Mouse (Mus musculus) neural tube, embryonic 14.5 days (tissue): ENCODE results near the gene Fkbp6. TPM values are rescaled to one million over a fixed set of nuclear protein-coding genes. Genes with fewer than 3 reads are reported as not detected.

ENCODE experiments used
- ATAC-seq: fragments of 200-750 bp; cut with Nextera tagmentation; 2 replicates; pipeline ENCODE4 v1.8.0; 2017; ENCODE audit warnings: low read depth, mild to moderate bottlenecking, moderate TSS enrichment, moderate library complexity
- H3K27ac ChIP-seq: fragments of 300-500 bp; sonication (generic); 2 replicates; pipeline ENCODE4 v1.5.1; 2014; ENCODE audit warnings: low read depth, mild to moderate bottlenecking, control low read depth, low read length, moderate library complexity, mixed read lengths
- H3K27me3 ChIP-seq: fragments of 300-500 bp; sonication (generic); 2 replicates; pipeline ENCODE4 v1.6.1; 2014; ENCODE audit warnings: low read length; ENCODE audit not compliant: control insufficient read depth, insufficient read depth
- H3K36me3 ChIP-seq: fragments of 300-500 bp; sonication (generic); 2 replicates; pipeline ENCODE4 v1.6.1; 2014; ENCODE audit warnings: low read length, mixed read lengths; ENCODE audit not compliant: control insufficient read depth, insufficient read depth
- H3K4me1 ChIP-seq: fragments of 300-500 bp; sonication (generic); 2 replicates; pipeline ENCODE4 v1.6.1; 2014; ENCODE audit warnings: low read length; ENCODE audit not compliant: control insufficient read depth, insufficient read depth
- H3K4me2 ChIP-seq: fragments of 300-500 bp; sonication (generic); 2 replicates; pipeline ENCODE4 v1.6.1; 2014; ENCODE audit warnings: mild to moderate bottlenecking, low read depth, low read length, control low read depth
- H3K4me3 ChIP-seq: fragments of 300-500 bp; sonication (generic); 2 replicates; pipeline ENCODE4 v1.5.1; 2014; ENCODE audit warnings: low read depth, low read length, control low read depth, mixed read lengths
- H3K9ac ChIP-seq: fragments of 300-500 bp; sonication (generic); replicated peaks from 2 replicates; pipeline ENCODE4 v1.6.1; 2014; ENCODE audit warnings: low read depth, mild to moderate bottlenecking, control low read depth, low read length, mixed read lengths
- H3K9me3 ChIP-seq: fragments of 300-500 bp; sonication (generic); 2 replicates; pipeline ENCODE4 v1.6.1; 2016; ENCODE audit warnings: low read length; ENCODE audit not compliant: control insufficient read depth
- WGBS: fragments of 180-500 bp; shearing (Covaris S2); extraction: QIAGEN DNeasy Blood & Tissue Kit; methylation state at CpG from one replicate; pipeline ENCODE4 v1.1.7; 2014; 5-methylcytosine and 5-hydroxymethylcytosine counted together
- polyA plus RNA-seq: library from polyadenylated mRNA; unstranded; fragments of >200 nt; fragmentation: Nextera tagmentation; extraction: Ambion mirVana; gene quantifications from 2 replicates; pipeline ENCODE4 v1.2.1, GENCODE M21; 2014

Fkbp6 gene
- polyA plus RNA-seq = not detected in 2 replicates

DNA sequence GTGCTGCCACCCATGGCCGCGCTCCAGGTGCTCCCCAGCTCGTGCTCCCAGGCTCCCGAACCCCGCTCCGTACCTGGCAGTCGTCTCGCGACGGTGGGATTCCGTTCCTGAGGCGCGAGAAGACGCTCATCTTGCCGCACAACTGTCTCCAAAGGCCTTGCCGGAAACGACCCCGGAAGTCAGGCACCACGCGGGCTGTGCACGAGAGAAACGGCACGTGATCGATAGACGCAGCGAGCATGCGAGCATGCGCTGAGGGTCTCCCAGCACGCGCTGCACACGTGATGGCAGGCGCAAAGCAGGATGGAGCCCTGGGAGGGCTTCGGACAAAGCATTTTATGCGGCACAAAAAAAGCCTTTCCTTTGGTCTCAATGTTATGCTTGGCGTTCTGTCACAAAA lies at the start of gene Fkbp6:
TSS of gene Fkbp6 (minus strand) at position 183 of the 400 bp plus-strand sequence.
- 90% methylated on average over 35 of the region's 35 CpGs for WGBS
- Histone ChIP-seq H3K27me3 (no peaks in the 10 kb centered on the region), H3K9me3 (no peaks in the 10 kb centered on the region; the same call in 1 of the 2 replicates), H3K36me3 (no peaks in the 10 kb centered on the region), H3K9ac (no peak within 1 kb of the TSS), H3K27ac (no peak within 1 kb of the TSS), H3K4me2 (no peak within 1 kb of the TSS), H3K4me1 (no peaks in the 10 kb centered on the region), H3K4me3 (no peak within 1 kb of the TSS)
- no peak for ATAC-seq

DNA sequence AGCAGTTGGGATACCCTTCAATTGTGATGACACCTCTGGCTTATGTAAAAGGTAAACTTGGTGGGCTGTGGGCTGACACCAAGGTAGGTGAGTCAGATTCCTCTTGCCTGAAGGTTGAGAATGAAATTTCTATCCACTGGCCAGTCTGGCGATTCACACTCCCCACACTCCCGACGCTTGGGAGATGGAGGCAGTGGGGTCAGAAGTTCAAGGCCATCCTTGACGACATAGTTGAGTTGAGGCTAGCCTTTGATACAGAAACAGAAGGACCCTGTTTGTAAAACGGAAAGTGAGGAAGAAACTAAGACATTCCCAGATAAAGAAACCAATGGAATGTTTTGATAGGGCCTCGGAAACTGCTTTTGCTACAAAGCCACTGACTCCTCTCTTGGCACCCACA lies 49.5 kb upstream of the Fkbp6 start:
- H3K36me3 ChIP-seq = no peaks in the 10 kb centered on the region
- H3K9me3 ChIP-seq = no peaks in the 10 kb centered on the region
- H3K9ac ChIP-seq = no peak overlapping the region
- 74% methylated on average over 6 of the region's 6 CpGs for WGBS
- H3K4me3 ChIP-seq = no peak overlapping the region
- H3K27me3 ChIP-seq = no peaks in the 10 kb centered on the region
- no peaks in the 10 kb centered on the region for H3K4me1 ChIP-seq
- H3K4me2 ChIP-seq = no peak overlapping the region
- no peak overlapping the region for H3K27ac ChIP-seq
- ATAC-seq = no peak

DNA sequence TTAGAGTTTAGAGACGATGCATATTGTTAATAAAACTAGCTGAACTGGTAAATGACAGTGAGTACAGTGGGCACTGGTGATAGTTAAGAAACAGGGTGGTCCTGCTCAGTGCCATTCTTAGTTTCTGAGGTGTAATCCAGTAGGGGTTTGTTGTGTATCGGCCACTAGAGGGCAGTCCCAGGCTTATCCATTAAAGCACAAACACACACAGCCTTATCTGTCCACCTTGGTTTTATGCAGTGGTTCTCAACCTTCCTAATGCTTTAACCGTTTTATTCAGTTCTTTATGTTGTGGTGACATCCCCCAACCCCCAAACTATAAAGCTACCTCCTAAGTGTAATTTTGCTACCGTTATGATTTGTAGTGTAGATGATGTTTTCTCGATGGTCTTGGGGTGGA lies 46.0 kb upstream of the Fkbp6 start:
- Histone ChIP-seq H3K4me2 (no peak overlapping the region), H3K36me3 (peaks cover 15% of the 10 kb centered on the region), H3K9me3 (no peaks in the 10 kb centered on the region), H3K4me3 (no peak overlapping the region), H3K4me1 (peaks cover 10% of the 10 kb centered on the region; the same call in 1 of the 2 replicates), H3K27me3 (no peaks in the 10 kb centered on the region), H3K27ac (no peak overlapping the region), H3K9ac (no peak overlapping the region)
- WGBS = 49% methylated on average over 5 of the region's 5 CpGs
- no peak for ATAC-seq

DNA sequence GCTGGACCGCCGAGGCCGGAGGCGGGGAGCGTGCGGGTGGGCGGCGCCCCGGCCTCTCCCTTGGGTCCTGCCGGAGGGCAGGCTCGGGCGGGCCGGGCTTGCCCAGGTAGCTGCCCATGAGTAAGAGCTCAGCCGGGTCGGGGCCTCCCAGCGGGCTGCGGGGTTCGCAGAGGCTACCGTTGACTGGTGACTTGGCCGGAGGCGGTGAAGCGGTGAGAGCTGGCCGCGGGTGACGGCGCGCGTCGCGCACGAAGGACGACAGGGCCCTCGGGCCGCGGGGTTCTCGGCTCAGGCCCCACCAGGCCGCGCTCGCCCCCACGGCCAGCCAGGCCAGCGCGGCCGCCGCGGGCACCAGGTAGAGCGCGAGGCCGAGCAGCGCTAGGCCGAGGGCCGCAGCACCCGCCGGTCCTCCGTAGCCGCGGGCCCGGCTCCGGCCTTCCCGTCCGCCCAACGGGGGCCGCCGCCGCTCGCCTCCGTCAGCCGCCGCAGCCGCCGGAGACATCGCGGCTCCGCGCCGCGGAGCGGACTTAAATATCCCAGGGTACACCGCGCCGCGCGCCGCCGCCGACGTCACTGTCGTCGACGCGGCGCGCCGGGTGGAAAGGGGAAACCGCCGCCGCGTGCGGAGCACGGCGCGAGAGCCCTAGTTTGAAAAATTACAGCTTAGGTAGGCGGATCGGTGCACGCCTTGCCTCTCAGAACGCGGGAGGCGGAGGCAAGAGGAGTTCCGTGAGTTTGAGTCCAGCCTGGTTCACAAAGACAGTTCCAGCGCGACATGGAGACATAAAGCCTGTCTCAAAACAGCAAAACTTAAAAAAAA lies 44.4 kb upstream of the Fkbp6 start, which contains the start of gene Pom121:
TSS of gene Pom121 (minus strand) at position 543 of the 820 bp plus-strand sequence.
- peak within 1 kb of the TSS; percentile 77 for H3K4me2 ChIP-seq
- H3K27ac ChIP-seq = peak within 1 kb of the TSS; percentile 78
- H3K9me3 ChIP-seq = no peaks in the 10 kb centered on the region
- H3K27me3 ChIP-seq = no peaks in the 10 kb centered on the region
- under 1% methylated on average over 69 of the region's 110 CpGs for WGBS
- peak within 1 kb of the TSS; percentile 97 for H3K4me3 ChIP-seq
- H3K4me1 ChIP-seq = peaks cover 10% of the 10 kb centered on the region; the same call in 1 of the 2 replicates
- H3K36me3 ChIP-seq = peaks cover 24% of the 10 kb centered on the region
- peak within 1 kb of the TSS; percentile 96 for H3K9ac ChIP-seq
- peak; percentile 89 for ATAC-seq

DNA sequence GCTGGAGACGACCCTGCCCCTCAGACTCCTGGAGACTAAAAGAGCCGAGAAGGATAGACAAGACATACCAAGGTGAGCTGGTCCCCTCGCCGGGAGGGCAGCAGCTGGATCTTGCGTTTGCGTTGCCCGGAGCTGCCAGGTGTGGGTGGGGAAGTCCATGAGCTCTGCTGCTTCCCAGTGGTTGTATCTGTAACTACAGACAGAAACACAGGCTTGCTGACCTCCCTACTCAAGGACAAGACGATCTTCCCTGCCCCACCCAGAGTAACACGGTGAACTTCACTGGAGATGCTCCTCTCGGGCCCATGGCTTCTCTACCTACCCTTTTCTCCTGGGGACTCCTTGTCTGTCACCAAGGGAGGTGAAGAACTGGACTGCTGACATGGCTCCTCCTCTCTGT lies 33.9 kb upstream of the Fkbp6 start:
- WGBS = 91% methylated on average over 9 of the region's 10 CpGs
- no peak for ATAC-seq
- Histone ChIP-seq H3K9ac (no peak overlapping the region), H3K27ac (no peak overlapping the region), H3K4me3 (no peak overlapping the region), H3K9me3 (no peaks in the 10 kb centered on the region), H3K4me2 (no peak overlapping the region), H3K4me1 (no peaks in the 10 kb centered on the region), H3K36me3 (peaks cover 89% of the 10 kb centered on the region), H3K27me3 (no peaks in the 10 kb centered on the region)

DNA sequence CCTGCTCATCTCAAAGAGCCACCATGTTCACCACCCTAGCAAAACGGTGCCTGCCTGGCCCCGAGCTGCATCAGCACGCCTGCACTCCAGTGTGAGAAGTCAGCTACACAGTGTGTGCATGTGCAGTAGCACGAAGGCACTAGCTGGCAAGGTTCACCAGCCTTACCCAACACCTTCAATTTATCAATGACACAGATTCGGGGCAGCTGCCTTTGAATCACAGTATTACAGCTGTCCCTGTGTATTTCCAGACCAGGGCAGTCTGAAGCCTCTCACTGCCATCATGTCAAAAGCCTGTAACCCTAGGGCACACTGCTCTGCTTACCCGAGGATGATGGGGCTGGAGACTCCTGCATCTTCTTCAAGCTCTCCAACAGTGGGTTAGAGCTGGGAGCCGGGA lies 32.9 kb upstream of the Fkbp6 start:
- no peaks in the 10 kb centered on the region for H3K4me1 ChIP-seq
- H3K9me3 ChIP-seq = no peaks in the 10 kb centered on the region
- WGBS = 95% methylated on average over 7 of the region's 7 CpGs
- H3K27me3 ChIP-seq = no peaks in the 10 kb centered on the region
- ATAC-seq = no peak
- H3K4me3 ChIP-seq = no peak overlapping the region
- H3K36me3 ChIP-seq = peaks cover 92% of the 10 kb centered on the region
- H3K27ac ChIP-seq = no peak overlapping the region
- H3K9ac ChIP-seq = no peak overlapping the region
- no peak overlapping the region for H3K4me2 ChIP-seq

DNA sequence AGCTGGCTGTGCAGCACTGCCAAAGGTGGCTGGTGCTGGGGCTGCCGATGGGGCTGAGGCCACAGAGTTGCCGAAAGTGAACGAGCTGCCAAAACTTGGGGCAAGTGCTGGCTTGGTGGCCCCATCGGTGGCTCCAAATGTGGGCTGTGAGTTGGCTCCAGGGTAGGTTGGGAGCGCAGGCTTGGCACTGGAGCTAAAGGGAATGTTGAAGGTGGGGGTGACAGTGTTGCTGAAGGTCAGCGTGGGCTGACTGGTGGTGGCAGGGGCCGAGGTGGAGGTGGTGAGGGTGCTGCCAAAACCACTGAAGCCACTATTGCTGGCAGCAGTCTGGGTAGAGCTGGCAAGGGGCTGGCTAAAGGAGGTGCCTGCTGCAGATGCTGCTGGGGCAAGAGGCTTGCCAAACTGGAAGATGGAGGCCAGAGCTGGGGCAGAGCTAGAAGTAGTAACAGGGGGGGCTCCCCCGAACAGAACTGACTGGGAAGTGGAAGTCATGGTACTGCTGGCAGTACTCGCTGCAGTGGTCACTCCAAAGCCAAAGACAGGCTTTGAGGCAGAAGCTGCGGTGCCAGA lies 31.6 kb upstream of the Fkbp6 start:
- H3K9ac ChIP-seq = no peak overlapping the region
- no peaks in the 10 kb centered on the region for H3K9me3 ChIP-seq
- no peak for ATAC-seq
- H3K27ac ChIP-seq = no peak overlapping the region
- H3K36me3 ChIP-seq = peaks cover 88% of the 10 kb centered on the region
- WGBS = 96% methylated on average over 10 of the region's 10 CpGs
- H3K4me1 ChIP-seq = no peaks in the 10 kb centered on the region
- no peaks in the 10 kb centered on the region for H3K27me3 ChIP-seq
- no peak overlapping the region for H3K4me3 ChIP-seq
- no peak overlapping the region for H3K4me2 ChIP-seq

DNA sequence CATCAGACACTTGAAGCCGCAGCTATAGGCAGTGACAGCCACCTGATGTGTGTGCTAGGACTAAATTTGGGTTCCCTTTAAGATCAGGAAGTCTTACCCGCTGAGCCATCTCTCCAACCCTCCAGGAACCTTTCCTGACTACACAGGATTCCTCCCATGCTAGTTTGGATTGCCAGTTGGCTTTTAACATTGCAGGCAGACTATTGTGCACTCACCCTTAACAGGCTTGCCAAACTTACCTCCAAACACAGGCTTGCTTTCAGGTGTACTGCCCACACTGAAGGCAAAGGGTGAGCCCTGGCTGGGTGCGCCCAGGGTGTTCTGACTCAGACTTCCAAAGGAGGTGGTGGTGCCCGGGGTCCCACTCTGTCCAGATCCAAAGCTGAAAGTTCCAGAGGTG lies 30.8 kb upstream of the Fkbp6 start:
- no peak overlapping the region for H3K9ac ChIP-seq
- H3K4me2 ChIP-seq = no peak overlapping the region
- no peak for ATAC-seq
- H3K4me1 ChIP-seq = no peaks in the 10 kb centered on the region
- H3K4me3 ChIP-seq = no peak overlapping the region
- no peak overlapping the region for H3K27ac ChIP-seq
- no peaks in the 10 kb centered on the region for H3K9me3 ChIP-seq
- H3K36me3 ChIP-seq = peaks cover 94% of the 10 kb centered on the region
- no peaks in the 10 kb centered on the region for H3K27me3 ChIP-seq
- 96% methylated on average over 4 of the region's 4 CpGs for WGBS

DNA sequence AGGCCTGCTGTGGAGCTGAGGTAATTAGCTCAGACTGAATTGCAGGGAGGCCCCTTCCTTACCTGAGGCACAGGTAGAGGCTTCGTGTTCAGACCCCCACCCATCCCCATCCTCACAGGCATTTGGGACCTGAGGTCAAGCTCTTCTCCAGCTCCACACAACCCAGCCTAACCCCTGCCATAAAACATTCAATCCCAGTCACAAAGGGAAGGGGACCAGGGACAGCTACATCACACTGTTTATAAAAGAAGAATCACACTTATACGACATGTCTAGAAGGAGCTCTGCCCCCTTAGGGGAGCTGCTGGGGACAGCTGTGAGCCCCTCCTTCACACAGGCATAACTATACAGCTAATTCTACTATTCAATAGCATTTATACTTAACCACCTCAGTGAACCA lies 26.5 kb upstream of the Fkbp6 start:
- Histone ChIP-seq H3K27ac (no peak overlapping the region), H3K4me1 (no peaks in the 10 kb centered on the region), H3K36me3 (peaks cover 74% of the 10 kb centered on the region), H3K27me3 (no peaks in the 10 kb centered on the region), H3K4me3 (no peak overlapping the region), H3K9me3 (no peaks in the 10 kb centered on the region), H3K9ac (no peak overlapping the region), H3K4me2 (no peak overlapping the region)
- WGBS = 71% methylated on average over 2 of the region's 2 CpGs
- ATAC-seq = no peak
